Mouse (Mus musculus) kidney, adult 2 months (tissue): Measurements from ENCODE around the gene Crybg1.

Experiments
- CTCF ChIP-seq: fragments of 200-500 bp; conservative IDR thresholded peaks from 2 replicates; pipeline ENCODE4 v1.5.1; 2011; ENCODE audit warnings: low read depth, mild to moderate bottlenecking, control low read depth, low read length, moderate library complexity, mixed read lengths; ENCODE audit not compliant: insufficient read depth, insufficient read length
- POLR2A ChIP-seq: fragments of 200-500 bp; IDR thresholded peaks from one replicate; pipeline ENCODE4 v1.6.1; 2011; ENCODE audit warnings: low read depth, low read length, control low read depth

- TF ChIP-seq CTCF, result no peak
- TF ChIP-seq POLR2A, result no peak
Observed at GRCm38 (mm10) chr10:44065848-44066360, 82.7 kb downstream of the Crybg1 start.
